Mouse (Mus musculus): Measurements from ENCODE around the gene Ero1l. TPM values are rescaled to one million over a fixed set of nuclear protein-coding genes. Genes with fewer than 3 reads are reported as not detected.

The Ero1l gene
- polyA plus RNA-seq, 1 experiment from 2014 or later = 47.3 TPM

DNA sequence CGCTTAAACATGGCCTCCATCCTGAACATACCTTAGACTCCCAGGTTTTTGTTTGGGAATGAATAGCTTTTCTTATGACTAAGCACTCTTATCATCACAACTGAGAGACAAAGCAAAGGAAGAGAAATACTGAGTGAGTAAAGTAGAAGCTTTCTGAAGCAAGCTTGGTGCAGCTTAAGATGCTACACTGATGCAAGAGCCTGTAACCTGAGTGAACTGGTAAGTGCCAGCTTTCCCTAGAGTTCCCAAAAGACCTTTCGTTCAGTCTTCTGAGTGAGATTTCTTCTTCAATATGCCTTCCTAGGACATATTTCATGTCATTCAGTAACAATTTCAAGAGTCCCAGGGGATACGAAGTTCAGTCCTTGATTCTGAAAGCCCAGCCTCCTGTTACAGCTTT lies 2.5 kb upstream of the Ero1l start:
- H3K4me1 ChIP-seq = peaks cover 11% of the 10 kb centered on the region; the same call in 1 of the 2 replicates
- DNase-seq (ENCODE audit: low spot score) = no peak
- WGBS = 79% methylated on average over 3 of the region's 3 CpGs
- no peaks in the 10 kb centered on the region for H3K27me3 ChIP-seq (ENCODE audit: insufficient read depth, poor library complexity, severe bottlenecking)
- 0 out of 2 replicates have a peak overlapping the region, but pooled peaks have one; percentile 29 for H3K27ac ChIP-seq
- H3K4me3 ChIP-seq = no peak overlapping the region
- no peaks in the 10 kb centered on the region for H3K9me3 ChIP-seq
- no peaks in the 10 kb centered on the region for H3K36me3 ChIP-seq

DNA sequence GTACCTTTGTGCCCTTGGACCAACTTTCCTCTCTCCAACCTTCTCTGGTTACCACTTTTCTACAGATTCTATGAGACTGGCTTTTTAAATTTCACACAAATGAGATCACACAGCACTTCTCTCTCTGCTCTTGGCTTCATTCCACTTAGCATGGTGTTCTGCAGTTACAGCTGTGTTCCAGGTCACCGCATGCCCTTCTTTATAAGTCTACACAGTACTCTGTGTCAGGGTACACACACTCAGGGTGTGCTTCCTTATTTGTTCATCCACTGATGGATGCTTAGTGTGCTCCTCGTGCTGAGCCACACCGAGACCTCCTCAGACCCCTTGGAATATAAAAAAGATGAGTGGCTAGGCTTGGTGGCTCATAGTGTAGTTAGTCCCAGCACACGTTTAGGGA lies 1.5 kb upstream of the Ero1l start:
- Histone ChIP-seq H3K36me3 (no peaks in the 10 kb centered on the region), H3K27me3 (ENCODE audit: insufficient read depth, poor library complexity, severe bottlenecking) (no peaks in the 10 kb centered on the region), H3K27ac (no peak overlapping the region), H3K4me3 (no peak overlapping the region), H3K9me3 (no peaks in the 10 kb centered on the region), H3K4me1 (peaks cover 18% of the 10 kb centered on the region; the same call in 1 of the 2 replicates)
- no peak for DNase-seq (ENCODE audit: low spot score)
- WGBS = 81% methylated on average over 4 of the region's 4 CpGs

DNA sequence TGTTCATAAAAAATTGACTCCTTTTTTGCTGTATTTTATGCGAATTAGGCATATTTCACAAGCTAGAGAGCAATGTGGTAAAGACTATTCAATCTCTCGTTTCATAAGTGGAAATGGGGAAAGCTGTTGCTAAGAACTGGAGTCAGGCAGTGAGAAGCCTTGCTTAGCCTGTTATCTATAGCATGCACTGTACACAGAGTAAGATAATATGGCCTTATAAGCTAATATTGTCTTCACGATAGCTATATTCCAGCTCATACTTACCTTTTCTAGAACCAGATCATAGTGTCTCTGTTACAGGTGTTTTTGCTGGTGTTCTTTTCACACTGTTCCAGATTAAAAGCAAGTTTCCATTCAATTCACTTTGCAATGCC lies 653 bp upstream of the Ero1l start:
- Histone ChIP-seq H3K4me3 (peak overlapping the region; percentile 88), H3K27me3 (ENCODE audit: insufficient read depth, poor library complexity, severe bottlenecking) (no peaks in the 10 kb centered on the region), H3K9me3 (no peaks in the 10 kb centered on the region), H3K36me3 (no peaks in the 10 kb centered on the region), H3K27ac (peak overlapping the region; percentile 98), H3K4me1 (peaks cover 24% of the 10 kb centered on the region)
- no peak for DNase-seq (ENCODE audit: low spot score)
- WGBS = 61% methylated on average over 3 of the region's 3 CpGs

DNA sequence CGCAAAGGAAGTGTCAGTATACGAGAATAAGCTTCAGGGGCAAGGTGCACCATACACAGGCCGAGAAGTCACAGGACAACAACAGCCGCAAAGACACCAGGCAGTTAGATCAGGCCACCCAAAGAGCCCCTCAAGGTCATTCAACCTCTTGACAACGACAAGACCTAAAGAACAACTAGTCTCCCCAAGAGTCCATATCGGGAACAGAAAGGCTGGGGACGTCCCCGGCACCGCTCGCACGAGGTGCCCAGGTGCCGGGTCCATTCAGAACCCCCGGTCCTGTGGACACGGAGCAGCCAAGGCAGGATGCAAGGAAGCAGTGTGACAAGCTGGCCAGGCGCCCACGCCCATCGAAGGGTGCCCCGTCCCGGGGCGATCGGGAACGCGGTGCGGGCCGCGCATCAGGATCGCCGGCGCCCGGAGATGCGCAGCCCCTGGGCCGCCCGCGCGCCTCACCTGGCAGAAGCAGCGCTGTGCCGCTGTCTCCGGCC lies 605 bp downstream of the Ero1l start:
- H3K36me3 ChIP-seq = 0 out of 2 replicates have a peak, but pooled peaks cover 3% of the 10 kb centered on the region
- H3K27me3 ChIP-seq (ENCODE audit: insufficient read depth, poor library complexity, severe bottlenecking) = no peaks in the 10 kb centered on the region
- peaks cover 30% of the 10 kb centered on the region for H3K4me1 ChIP-seq
- DNase-seq (ENCODE audit: low spot score) = peak; percentile 80
- no peaks in the 10 kb centered on the region for H3K9me3 ChIP-seq
- H3K4me3 ChIP-seq = peak overlapping the region; percentile 88
- WGBS = under 1% methylated on average over 38 of the region's 38 CpGs
- H3K27ac ChIP-seq = peak overlapping the region; percentile 98

DNA sequence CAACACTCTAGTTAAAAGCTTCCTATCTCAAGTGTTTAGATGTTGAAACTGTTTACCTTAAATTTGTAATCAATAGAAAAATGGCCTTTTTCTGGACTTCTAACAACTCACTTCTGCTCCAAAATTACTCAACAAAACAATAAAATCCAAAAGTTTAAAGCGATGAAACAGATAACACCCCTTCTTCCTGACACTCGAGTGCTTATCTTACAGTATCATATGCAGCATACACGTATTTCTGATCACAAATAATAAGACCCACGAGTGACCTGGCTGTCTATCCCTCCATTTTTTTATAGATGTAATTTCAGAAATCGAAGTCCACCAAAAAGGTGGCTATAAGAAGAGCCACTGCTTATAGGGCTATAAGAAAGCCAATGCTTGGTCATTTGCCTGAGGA lies 1.6 kb downstream of the Ero1l start:
- Histone ChIP-seq H3K36me3 (0 out of 2 replicates have a peak, but pooled peaks cover 3% of the 10 kb centered on the region), H3K27ac (peak overlapping the region; percentile 98; the same call in 1 of the 2 replicates), H3K27me3 (ENCODE audit: insufficient read depth, poor library complexity, severe bottlenecking) (no peaks in the 10 kb centered on the region), H3K4me3 (peak overlapping the region; percentile 88), H3K4me1 (peaks cover 30% of the 10 kb centered on the region), H3K9me3 (no peaks in the 10 kb centered on the region)
- WGBS = 54% methylated on average over 5 of the region's 5 CpGs
- no peak for DNase-seq (ENCODE audit: low spot score)

DNA sequence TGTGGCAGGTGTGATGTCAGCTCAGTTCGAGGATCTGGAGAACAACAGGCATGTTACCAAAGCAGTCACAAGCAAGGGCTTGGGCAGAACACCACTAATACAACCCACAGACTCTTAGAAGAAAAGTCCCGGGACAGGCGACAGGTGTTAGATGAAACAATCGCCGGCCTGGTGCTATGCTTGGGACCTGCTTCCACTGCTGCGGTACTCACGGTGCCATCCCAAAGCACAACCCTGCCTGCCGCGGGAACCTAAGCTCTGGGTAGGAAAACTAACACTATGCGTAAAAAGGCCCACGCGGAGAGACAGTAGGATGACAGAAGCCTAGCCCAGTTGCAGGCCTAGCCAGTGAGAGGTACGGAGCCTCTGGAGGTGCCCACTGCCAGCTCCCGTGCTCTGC lies 8.5 kb downstream of the Ero1l start:
- H3K36me3 ChIP-seq = peaks cover 10% of the 10 kb centered on the region; the same call in 1 of the 2 replicates
- H3K4me3 ChIP-seq = no peak overlapping the region
- no peak for DNase-seq (ENCODE audit: low spot score)
- H3K9me3 ChIP-seq = no peaks in the 10 kb centered on the region
- H3K27me3 ChIP-seq (ENCODE audit: insufficient read depth, poor library complexity, severe bottlenecking) = no peaks in the 10 kb centered on the region
- WGBS = 85% methylated on average over 14 of the region's 14 CpGs
- H3K4me1 ChIP-seq = peaks cover 19% of the 10 kb centered on the region
- no peak overlapping the region for H3K27ac ChIP-seq

DNA sequence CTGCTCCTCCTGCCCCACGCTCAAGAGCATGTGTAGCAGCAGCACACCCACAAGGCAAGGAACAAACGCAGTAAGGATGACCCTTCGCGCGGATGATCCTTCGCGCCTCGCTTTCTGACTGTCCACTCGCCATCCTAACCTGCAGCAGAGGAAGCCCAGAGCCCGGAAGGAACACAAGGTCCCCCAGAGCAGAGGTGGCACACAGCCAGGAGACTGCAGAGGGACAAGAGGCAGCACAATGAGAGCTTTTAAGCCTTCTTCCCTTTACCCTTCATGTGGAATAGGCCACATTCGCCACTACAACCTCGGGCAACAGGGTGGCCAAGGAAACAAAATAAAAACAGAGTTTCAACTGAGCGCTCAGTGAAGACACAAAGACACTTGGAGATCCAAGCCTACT lies 8.9 kb downstream of the Ero1l start:
- no peak overlapping the region for H3K27ac ChIP-seq
- 92% methylated on average over 13 of the region's 13 CpGs for WGBS

DNA sequence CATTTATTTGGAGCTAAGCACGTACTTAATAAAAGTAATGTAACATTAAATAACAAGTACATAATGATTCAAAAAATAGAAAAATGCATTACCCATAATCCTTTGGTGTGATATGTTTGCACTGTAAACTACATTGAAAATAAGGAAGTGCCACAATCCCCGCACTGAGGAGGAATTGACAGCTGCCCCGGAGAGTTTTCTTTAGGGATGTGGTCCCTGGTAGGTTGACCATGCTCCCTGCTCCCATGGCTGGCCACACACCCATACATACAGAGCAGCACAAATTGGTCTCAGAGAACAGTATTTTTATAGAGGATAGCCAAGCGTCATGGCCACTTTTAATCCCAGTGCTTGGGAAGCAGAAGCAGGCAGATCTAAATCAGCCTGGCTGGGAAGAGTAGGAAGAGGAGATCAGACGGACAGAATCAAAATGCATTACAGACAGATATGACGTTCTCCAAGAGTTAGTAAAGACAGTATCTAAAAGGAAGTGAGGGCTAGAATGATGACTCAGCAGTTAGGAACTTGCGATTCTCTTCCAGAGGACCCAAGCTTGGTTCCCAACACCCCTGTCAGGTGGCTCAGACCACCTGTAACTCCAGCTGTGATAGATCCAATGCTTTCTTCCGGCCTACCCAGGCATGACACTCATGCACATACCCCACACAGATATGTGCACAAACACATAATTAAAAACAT lies 10.8 kb downstream of the Ero1l start:
- H3K9me3 ChIP-seq = no peaks in the 10 kb centered on the region
- no peak for DNase-seq (ENCODE audit: low spot score)
- no peak overlapping the region for H3K4me3 ChIP-seq
- H3K4me1 ChIP-seq = peaks cover 7% of the 10 kb centered on the region; the same call in 1 of the 2 replicates
- H3K27ac ChIP-seq = no peak overlapping the region
- H3K36me3 ChIP-seq = peaks cover 19% of the 10 kb centered on the region; the same call in 1 of the 2 replicates
- H3K27me3 ChIP-seq (ENCODE audit: insufficient read depth, poor library complexity, severe bottlenecking) = no peaks in the 10 kb centered on the region
- 83% methylated on average over 8 of the region's 8 CpGs for WGBS

More for the DNA sequence above, 8.9 kb downstream of the Ero1l start:
- H3K27me3 ChIP-seq (ENCODE audit: insufficient read depth, poor library complexity, severe bottlenecking) = no peaks in the 10 kb centered on the region
- H3K36me3 ChIP-seq = peaks cover 13% of the 10 kb centered on the region; the same call in 1 of the 2 replicates
- no peak overlapping the region for H3K4me3 ChIP-seq
- peaks cover 18% of the 10 kb centered on the region for H3K4me1 ChIP-seq
- H3K9me3 ChIP-seq = no peaks in the 10 kb centered on the region
- no peak for DNase-seq (ENCODE audit: low spot score)

DNA sequence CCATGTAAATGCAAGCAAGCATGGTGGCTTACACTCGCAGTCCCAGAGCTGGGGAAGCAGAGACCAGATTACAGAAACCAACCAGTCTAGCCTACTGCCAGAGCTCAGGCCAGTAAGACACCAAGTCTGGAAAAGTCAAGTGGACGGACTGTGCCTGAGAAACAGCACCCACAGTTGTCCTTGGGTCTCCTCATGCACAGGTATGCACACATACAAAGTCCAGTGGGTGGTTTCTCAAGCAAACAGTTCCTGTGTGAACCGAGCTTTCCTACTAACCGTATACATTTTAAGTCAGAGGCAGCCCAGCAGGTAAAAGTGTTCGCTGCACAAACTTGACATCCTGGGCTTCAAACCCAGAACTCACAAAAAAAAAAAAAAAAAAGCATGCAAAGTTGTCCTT lies 12.7 kb downstream of the Ero1l start:
- DNase-seq (ENCODE audit: low spot score) = no peak
- Histone ChIP-seq H3K36me3 (peaks cover 34% of the 10 kb centered on the region), H3K27ac (no peak overlapping the region), H3K4me3 (no peak overlapping the region), H3K9me3 (no peaks in the 10 kb centered on the region), H3K27me3 (ENCODE audit: insufficient read depth, poor library complexity, severe bottlenecking) (no peaks in the 10 kb centered on the region), H3K4me1 (peaks cover 7% of the 10 kb centered on the region; the same call in 1 of the 2 replicates)
- WGBS = 93% methylated on average over 5 of the region's 5 CpGs

DNA sequence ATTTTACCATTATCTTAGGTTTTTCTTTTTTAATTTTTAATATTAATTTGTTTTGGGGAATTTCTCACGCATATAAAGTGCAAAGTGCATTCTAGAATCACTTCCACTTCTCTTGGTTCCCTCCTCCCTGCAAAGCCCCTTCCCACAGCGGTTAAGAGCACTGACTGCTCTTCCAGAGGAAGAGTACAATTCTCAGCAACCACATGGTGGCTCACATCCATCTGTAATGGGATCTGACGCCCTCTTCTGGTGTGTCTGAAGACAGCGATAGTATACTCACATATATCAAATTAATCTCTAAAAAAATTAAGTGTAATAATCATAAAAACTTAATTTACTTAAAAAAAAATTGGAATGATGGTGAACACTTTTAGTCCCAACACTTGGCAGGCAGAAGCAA lies 14.2 kb downstream of the Ero1l start:
- Histone ChIP-seq H3K36me3 (peaks cover 45% of the 10 kb centered on the region), H3K4me1 (0 out of 2 replicates have a peak, but pooled peaks cover under 1% of the 10 kb centered on the region), H3K4me3 (no peak overlapping the region), H3K9me3 (no peaks in the 10 kb centered on the region), H3K27me3 (ENCODE audit: insufficient read depth, poor library complexity, severe bottlenecking) (no peaks in the 10 kb centered on the region), H3K27ac (no peak overlapping the region)
- no peak for DNase-seq (ENCODE audit: low spot score)
- WGBS = 71% methylated on average over 4 of the region's 4 CpGs

DNA sequence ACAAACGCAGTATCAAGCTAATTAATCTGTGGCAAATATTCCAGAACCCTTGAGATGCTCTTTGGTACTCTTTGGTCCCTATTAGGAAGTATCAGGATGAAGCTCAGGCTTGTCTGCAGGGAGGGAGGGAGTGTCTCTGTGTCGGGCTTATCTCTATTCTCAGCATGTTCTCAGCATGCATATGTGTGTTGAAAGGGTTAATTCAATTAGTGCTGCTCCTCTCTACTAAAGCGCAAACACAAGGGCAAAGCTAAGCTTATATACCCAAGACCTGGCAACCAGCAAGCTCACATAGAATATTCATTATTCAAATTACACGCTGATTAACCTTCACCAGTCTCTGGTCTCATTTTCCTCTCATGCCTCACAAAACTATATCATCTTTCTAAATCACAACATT lies 14.6 kb downstream of the Ero1l start:
- no peak for DNase-seq (ENCODE audit: low spot score)
- no peaks in the 10 kb centered on the region for H3K27me3 ChIP-seq (ENCODE audit: insufficient read depth, poor library complexity, severe bottlenecking)
- no peak overlapping the region for H3K4me3 ChIP-seq
- peaks cover 50% of the 10 kb centered on the region for H3K36me3 ChIP-seq
- no peaks in the 10 kb centered on the region for H3K4me1 ChIP-seq
- H3K27ac ChIP-seq = no peak overlapping the region
- H3K9me3 ChIP-seq = no peaks in the 10 kb centered on the region
- WGBS = 49% methylated on average over 4 of the region's 4 CpGs

DNA sequence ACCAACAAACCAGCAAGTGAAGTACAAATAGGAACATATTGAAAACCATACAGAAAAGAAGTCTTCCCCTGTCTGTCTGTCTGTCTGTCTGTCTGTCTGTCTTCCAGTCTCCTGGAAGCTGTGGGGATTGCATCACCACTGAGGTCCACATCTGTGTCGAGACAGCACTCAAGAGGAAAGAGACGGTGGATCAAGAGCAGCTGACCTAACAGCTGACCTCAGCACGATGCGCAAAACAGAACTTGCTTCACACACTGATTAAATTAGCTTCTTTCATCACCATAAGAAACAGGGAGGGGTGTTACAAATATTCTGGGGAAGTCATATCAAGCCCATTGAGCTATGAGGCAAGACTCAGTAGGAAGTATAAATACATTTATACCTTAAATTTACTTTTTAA lies 27.0 kb downstream of the Ero1l start:
- 82% methylated on average over 4 of the region's 4 CpGs for WGBS
- no peaks in the 10 kb centered on the region for H3K27me3 ChIP-seq (ENCODE audit: insufficient read depth, poor library complexity, severe bottlenecking)
- H3K27ac ChIP-seq = no peak overlapping the region
- H3K9me3 ChIP-seq = no peaks in the 10 kb centered on the region
- H3K4me3 ChIP-seq = no peak overlapping the region
- no peaks in the 10 kb centered on the region for H3K4me1 ChIP-seq
- DNase-seq (ENCODE audit: low spot score) = no peak
- H3K36me3 ChIP-seq = peaks cover 41% of the 10 kb centered on the region

DNA sequence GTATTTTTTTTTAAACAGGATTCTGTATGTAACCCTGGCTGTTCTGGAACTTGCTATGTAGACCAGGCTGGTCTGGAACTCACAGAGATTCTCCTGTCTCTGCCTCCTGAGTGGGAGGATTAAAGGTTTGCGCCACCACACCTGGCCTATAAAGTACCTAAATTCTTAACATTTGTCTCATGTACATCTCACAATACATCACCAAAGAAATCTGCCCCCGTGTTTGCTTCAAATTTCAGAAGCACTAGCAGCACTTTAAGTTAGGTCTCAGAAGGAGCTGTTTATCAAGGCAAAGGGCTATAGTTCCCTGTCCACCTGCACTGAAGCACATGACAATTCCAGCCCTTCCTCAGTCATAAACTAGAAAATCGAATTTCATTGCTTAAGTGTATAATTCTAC lies 36.5 kb downstream of the Ero1l start:
- 84% methylated on average over 3 of the region's 3 CpGs for WGBS
- H3K27me3 ChIP-seq (ENCODE audit: insufficient read depth, poor library complexity, severe bottlenecking) = no peaks in the 10 kb centered on the region
- H3K4me3 ChIP-seq = no peak overlapping the region
- no peak for DNase-seq (ENCODE audit: low spot score)
- H3K4me1 ChIP-seq = no peaks in the 10 kb centered on the region
- H3K36me3 ChIP-seq = peaks cover 5% of the 10 kb centered on the region; the same call in 1 of the 2 replicates
- H3K27ac ChIP-seq = no peak overlapping the region
- no peaks in the 10 kb centered on the region for H3K9me3 ChIP-seq

Measured in heart, embryonic 10.5 days (tissue).